Mouse (Mus musculus): ENCODE measurements at regions not wholly inside any gene's neighbourhood (a gene's known extent, or its start where the extent isn't known, plus 50 kb on each side); places are given as distances from the start of the nearest gene placed in this dataset.

DNA sequence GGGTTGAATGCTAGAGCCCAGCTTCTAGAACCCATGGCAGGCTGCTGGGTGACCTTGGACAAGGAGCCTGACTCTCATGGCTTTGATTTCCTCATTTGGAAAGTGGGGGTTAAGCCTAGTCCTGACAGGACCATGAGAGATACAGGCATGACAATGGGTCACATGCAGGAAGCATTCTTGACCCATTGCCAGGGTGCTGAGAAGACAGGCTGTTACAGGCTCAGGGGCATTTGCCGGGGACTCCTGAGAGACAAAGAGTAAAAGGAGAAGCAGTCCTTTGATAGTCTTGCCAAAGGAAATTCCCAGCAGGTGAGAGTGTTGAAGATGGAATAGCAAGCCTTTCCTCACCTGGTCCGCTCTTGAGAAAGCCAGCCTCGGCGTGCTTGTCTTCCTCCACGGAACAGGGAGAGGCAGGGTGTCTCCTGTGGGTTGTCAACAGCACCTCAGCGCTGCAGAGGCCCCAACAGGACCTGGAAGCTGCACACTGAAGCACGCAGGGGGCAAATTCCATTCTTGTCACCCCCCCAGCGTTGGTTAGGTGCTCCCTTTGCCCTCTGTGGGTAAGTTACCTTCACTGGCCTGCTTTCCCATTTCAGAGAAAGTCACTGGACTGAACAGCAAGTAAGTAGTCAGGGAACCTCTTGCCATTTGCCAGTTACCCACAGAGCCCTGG is 1239.3 kb upstream of the A1bg start:
- no peak for TF ChIP-seq SMC3 (IDR thresholded peaks at IDR 0.05; ENCODE audit: low read depth, low read length)
- no peak for TF ChIP-seq ELF1 (IDR thresholded peaks at IDR 0.05; ENCODE audit: low read depth, low read length)
- no peak for TF ChIP-seq MAFK (IDR thresholded peaks at IDR 0.05; ENCODE audit: insufficient replicate concordance, low read length)
- TF ChIP-seq NELFE (IDR thresholded peaks at IDR 0.05; ENCODE audit: low read depth, low read length), result no peak
- TF ChIP-seq CTCF (conservative IDR thresholded peaks at IDR 0.05 in 1 of 2, IDR thresholded peaks at IDR 0.05 in 1 of 2; ENCODE audit: low read depth in 2 of 2, low read length in 2 of 2), result no peak
- TF ChIP-seq E2F4 (IDR thresholded peaks at IDR 0.05; ENCODE audit: insufficient replicate concordance, low read depth, low read length), result no peak
- TF ChIP-seq GABPA (IDR thresholded peaks at IDR 0.05; ENCODE audit: insufficient replicate concordance, low read depth, low read length), result no peak
- TF ChIP-seq EP300 (IDR thresholded peaks at IDR 0.05; ENCODE audit: low read length), result no peak
- no peak for TF ChIP-seq SIN3A (IDR thresholded peaks at IDR 0.05; ENCODE audit: low read length)
- no peak for TF ChIP-seq POLR2A (IDR thresholded peaks at IDR 0.05; ENCODE audit: low read depth, low read length)
